Mouse (Mus musculus) frontal cortex, postnatal 10 days (tissue): ENCODE data around the gene Lama5.

ENCODE experiments used
- DNase-seq, 2 experiments: peaks; one replicate each; pipeline ENCODE4 v3.0.0; 2022; ENCODE audit warnings: low spot score in 2 of 2, mixed read lengths in 1 of 2

The Lama5 gene

DNA sequence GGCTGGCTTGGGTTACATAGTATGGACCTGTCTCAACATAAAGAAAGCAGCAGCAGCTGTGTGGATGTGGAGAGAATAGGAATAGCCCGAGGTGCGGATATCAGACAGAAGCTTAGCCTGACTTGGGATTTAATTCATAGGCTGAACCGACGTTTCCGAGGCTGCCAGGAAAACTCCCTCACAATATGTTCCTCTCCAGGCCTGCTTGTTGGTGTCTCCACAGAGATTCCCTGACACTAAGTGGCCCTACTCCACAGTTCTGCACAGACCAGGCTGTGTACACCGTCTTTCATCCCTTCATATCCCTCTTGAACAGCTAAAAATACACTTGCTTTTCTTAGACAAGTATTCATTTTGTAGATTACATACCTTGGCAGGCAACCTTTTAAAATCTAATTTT lies 78.3 kb downstream of the Lama5 start:
- no peak for DNase-seq

DNA sequence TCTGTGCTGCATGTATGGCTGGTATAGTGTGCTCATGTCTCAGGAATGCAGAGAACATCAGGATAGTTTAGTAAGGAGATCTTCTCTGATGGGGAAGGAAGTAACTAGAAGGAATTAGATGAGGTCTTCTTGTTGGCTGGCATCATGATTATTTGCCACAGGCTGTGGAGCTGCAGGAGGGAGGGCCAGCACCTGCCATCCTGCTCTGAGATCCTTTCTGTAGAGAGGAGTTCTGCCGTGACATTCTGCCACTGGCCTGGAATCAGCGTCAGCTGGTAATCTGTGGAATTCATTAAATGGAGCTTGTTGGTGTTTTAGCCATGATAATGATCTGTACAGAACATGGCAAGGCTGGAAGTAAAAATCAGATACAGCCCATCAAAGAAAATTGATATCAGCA lies 79.6 kb downstream of the Lama5 start:
- DNase-seq = no peak

DNA sequence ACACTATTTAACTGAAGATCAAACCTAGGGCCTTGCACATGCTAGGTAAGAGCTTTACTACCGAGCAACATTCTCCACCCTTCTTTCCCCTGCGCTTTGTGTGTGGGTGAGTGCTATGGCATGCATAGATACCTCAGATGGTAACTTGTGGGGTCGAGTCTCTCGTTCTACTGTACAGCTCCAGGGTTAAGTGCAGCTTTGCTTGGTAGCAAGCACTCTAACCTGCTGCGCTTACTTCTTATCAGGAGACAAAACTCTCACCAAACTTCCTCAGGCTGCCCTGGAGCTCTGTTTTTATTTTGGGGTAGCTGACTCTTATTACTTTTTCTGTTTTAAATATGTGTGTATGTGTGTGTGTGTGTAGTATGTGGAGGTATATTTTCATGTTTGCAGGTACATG lies 90.2 kb downstream of the Lama5 start:
- DNase-seq = no peak

DNA sequence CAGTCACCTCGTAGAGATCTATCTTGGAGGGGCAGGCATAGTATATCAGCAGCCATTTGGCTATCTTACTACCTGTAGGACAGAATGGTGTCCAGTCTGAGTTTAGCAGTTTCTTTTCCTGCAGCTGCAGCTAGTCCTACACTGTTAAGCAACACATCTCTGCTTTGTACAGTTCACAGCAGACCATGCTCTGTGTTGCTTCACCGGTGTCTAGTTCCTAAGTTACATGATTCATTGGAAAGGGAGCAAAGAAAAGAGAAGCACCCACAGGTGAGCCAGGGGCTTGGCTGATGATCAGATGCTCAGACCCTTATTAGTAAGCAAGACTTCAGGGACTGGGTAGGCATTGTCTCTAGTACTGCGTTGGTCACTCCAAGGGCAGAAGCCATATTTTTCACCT lies 91.7 kb downstream of the Lama5 start:
- DNase-seq = no peak

DNA sequence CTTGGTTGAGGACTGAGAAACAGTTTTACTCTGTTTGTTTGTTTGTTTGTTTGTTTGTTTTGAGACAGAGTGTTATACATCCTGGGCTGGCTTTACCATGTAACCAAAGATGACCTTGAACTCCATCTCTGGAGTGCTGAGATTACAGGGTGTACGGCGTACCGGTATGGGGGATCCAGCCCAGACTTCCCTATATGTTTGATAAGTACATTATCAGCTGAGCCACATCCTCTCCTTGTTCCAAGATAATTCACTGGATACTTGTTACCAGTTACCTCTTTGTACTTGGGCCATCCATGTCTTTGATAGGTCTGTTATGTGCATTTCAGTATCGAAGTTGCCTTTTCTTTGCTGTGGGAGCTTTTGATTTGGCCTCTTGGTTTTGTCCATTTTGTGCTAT lies 92.4 kb downstream of the Lama5 start:
- no peak for DNase-seq

DNA sequence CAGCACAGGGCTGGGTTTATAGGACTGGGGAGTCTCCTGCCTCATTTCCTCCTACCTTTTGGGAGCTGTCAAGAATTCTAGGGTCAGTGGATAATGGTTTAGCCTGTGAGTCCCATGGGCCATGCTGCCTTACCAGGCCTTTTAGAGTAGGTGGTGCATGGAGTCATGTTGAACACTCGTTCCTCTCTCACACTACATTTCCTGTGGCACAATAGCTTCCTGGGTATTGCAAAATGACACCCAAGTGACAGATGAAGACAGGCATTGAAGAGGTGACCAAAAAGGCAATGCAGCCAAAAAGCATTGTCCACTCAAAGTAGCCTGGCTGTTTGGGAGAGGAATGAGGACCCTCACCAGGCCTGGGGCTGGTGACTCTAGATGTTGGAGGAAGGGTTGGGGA lies 98.0 kb downstream of the Lama5 start:
- DNase-seq = no peak
